Mouse (Mus musculus): ENCODE measurements at regions not wholly inside any gene's neighbourhood (a gene's known extent, or its start where the extent isn't known, plus 50 kb on each side); places are given as distances from the start of the nearest gene placed in this dataset.
A peak's percentile ranks its signal among the peaks of the same experiment; 100 is the strongest.

GRCm38 (mm10) chr16:95820013-95820412 is 118.1 kb downstream of the Ets2 start:
- Histone ChIP-seq H3K9ac (ENCODE audit: low read length) (no peak overlapping the region), H3K9me3 (replicated peaks; ENCODE audit: control insufficient read depth, low read length) (0 out of 2 replicates have a peak, but pooled peaks cover 3% of the 10 kb centered on the region), H3K4me1 (ENCODE audit: control insufficient read depth, insufficient read depth, low read length) (peaks cover 12% of the 10 kb centered on the region), H3K27ac (ENCODE audit: low read length) (no peak overlapping the region), H3K4me2 (ENCODE audit: low read depth, low read length) (no peak overlapping the region), H3K27me3 (ENCODE audit: control insufficient read depth, insufficient read depth, low read length) (no peaks in the 10 kb centered on the region), H3K36me3 (ENCODE audit: control insufficient read depth, insufficient read depth, low read length) (no peaks in the 10 kb centered on the region), H3K4me3 (replicated peaks; ENCODE audit: low read length) (no peak overlapping the region)
- peak; percentile 62 for ATAC-seq (ENCODE audit: insufficient read depth, low FRiP score)
- 58% methylated on average over 1 of the region's 1 CpGs for WGBS

- H3K4me3 ChIP-seq (replicated peaks; ENCODE audit: low read length) = no peak overlapping the region
- no peaks in the 10 kb centered on the region for H3K27me3 ChIP-seq (ENCODE audit: control insufficient read depth, insufficient read depth, low read length)
- H3K9ac ChIP-seq (ENCODE audit: low read length) = no peak overlapping the region
- H3K36me3 ChIP-seq (ENCODE audit: control insufficient read depth, insufficient read depth, low read length) = no peaks in the 10 kb centered on the region
- no peak overlapping the region for H3K27ac ChIP-seq (ENCODE audit: low read length)
- no peak overlapping the region for H3K4me2 ChIP-seq (ENCODE audit: low read depth, low read length)
- H3K9me3 ChIP-seq (replicated peaks; ENCODE audit: control insufficient read depth, low read length) = 0 out of 2 replicates have a peak, but pooled peaks cover 3% of the 10 kb centered on the region
- ATAC-seq (ENCODE audit: insufficient read depth, low FRiP score) = no peak
- WGBS = 95% methylated on average over 13 of the region's 13 CpGs
- H3K4me1 ChIP-seq (ENCODE audit: control insufficient read depth, insufficient read depth, low read length) = no peaks in the 10 kb centered on the region
These were observed 114.1 kb downstream of the Ets2 start for GRCm38 (mm10) chr16:95815966-95816365.

- no peaks in the 10 kb centered on the region for H3K27me3 ChIP-seq (ENCODE audit: control insufficient read depth, insufficient read depth, low read length)
- WGBS = 87% methylated on average over 6 of the region's 6 CpGs
These were observed 113.4 kb downstream of the Ets2 start for GRCm38 (mm10) chr16:95815206-95815731.

GRCm38 (mm10) chr16:95814513-95815118 is 112.7 kb downstream of the Ets2 start:
- H3K36me3 ChIP-seq (ENCODE audit: control insufficient read depth, insufficient read depth, low read length) = no peaks in the 10 kb centered on the region
- H3K4me2 ChIP-seq (ENCODE audit: low read depth, low read length) = no peak overlapping the region
- no peak for ATAC-seq (ENCODE audit: insufficient read depth, low FRiP score)
- 57% methylated on average over 9 of the region's 9 CpGs for WGBS
- 0 out of 2 replicates have a peak, but pooled peaks cover 3% of the 10 kb centered on the region for H3K9me3 ChIP-seq (replicated peaks; ENCODE audit: control insufficient read depth, low read length)
- H3K4me3 ChIP-seq (replicated peaks; ENCODE audit: low read length) = no peak overlapping the region
- H3K4me1 ChIP-seq (ENCODE audit: control insufficient read depth, insufficient read depth, low read length) = no peaks in the 10 kb centered on the region
- no peaks in the 10 kb centered on the region for H3K27me3 ChIP-seq (ENCODE audit: control insufficient read depth, insufficient read depth, low read length)
- H3K9ac ChIP-seq (ENCODE audit: low read length) = no peak overlapping the region
- no peak overlapping the region for H3K27ac ChIP-seq (ENCODE audit: low read length)

More at GRCm38 (mm10) chr16:95815206-95815731, 113.4 kb downstream of the Ets2 start:
- Histone ChIP-seq H3K9ac (ENCODE audit: low read length) (no peak overlapping the region), H3K4me1 (ENCODE audit: control insufficient read depth, insufficient read depth, low read length) (no peaks in the 10 kb centered on the region), H3K27ac (ENCODE audit: low read length) (no peak overlapping the region), H3K9me3 (replicated peaks; ENCODE audit: control insufficient read depth, low read length) (0 out of 2 replicates have a peak, but pooled peaks cover 3% of the 10 kb centered on the region), H3K4me3 (replicated peaks; ENCODE audit: low read length) (no peak overlapping the region), H3K4me2 (ENCODE audit: low read depth, low read length) (no peak overlapping the region), H3K36me3 (ENCODE audit: control insufficient read depth, insufficient read depth, low read length) (no peaks in the 10 kb centered on the region)
- ATAC-seq (ENCODE audit: insufficient read depth, low FRiP score) = no peak

GRCm38 (mm10) chr16:95811092-95811491 is 109.2 kb downstream of the Ets2 start:
- H3K36me3 ChIP-seq (ENCODE audit: control insufficient read depth, insufficient read depth, low read length) = no peaks in the 10 kb centered on the region
- H3K4me3 ChIP-seq (replicated peaks; ENCODE audit: low read length) = no peak overlapping the region
- H3K27ac ChIP-seq (ENCODE audit: low read length) = no peak overlapping the region
- ATAC-seq (ENCODE audit: insufficient read depth, low FRiP score) = no peak
- WGBS = 62% methylated on average over 6 of the region's 6 CpGs
- no peaks in the 10 kb centered on the region for H3K9me3 ChIP-seq (replicated peaks; ENCODE audit: control insufficient read depth, low read length)
- no peak overlapping the region for H3K9ac ChIP-seq (ENCODE audit: low read length)
- H3K27me3 ChIP-seq (ENCODE audit: control insufficient read depth, insufficient read depth, low read length) = no peaks in the 10 kb centered on the region
- no peak overlapping the region for H3K4me2 ChIP-seq (ENCODE audit: low read depth, low read length)
- no peaks in the 10 kb centered on the region for H3K4me1 ChIP-seq (ENCODE audit: control insufficient read depth, insufficient read depth, low read length)

- no peak overlapping the region for H3K4me2 ChIP-seq (ENCODE audit: low read depth, low read length)
- no peak overlapping the region for H3K4me3 ChIP-seq (replicated peaks; ENCODE audit: low read length)
- WGBS = 90% methylated on average over 21 of the region's 21 CpGs
- H3K27ac ChIP-seq (ENCODE audit: low read length) = no peak overlapping the region
- H3K4me1 ChIP-seq (ENCODE audit: control insufficient read depth, insufficient read depth, low read length) = no peaks in the 10 kb centered on the region
- ATAC-seq (ENCODE audit: insufficient read depth, low FRiP score) = no peak
- no peak overlapping the region for H3K9ac ChIP-seq (ENCODE audit: low read length)
- H3K9me3 ChIP-seq (replicated peaks; ENCODE audit: control insufficient read depth, low read length) = no peaks in the 10 kb centered on the region
- no peaks in the 10 kb centered on the region for H3K36me3 ChIP-seq (ENCODE audit: control insufficient read depth, insufficient read depth, low read length)
- H3K27me3 ChIP-seq (ENCODE audit: control insufficient read depth, insufficient read depth, low read length) = no peaks in the 10 kb centered on the region
These were observed 107.4 kb downstream of the Ets2 start for GRCm38 (mm10) chr16:95809127-95809876.

GRCm38 (mm10) chr16:95806510-95806909 is 104.6 kb downstream of the Ets2 start:
- no peak overlapping the region for H3K9ac ChIP-seq (ENCODE audit: low read length)
- H3K4me1 ChIP-seq (ENCODE audit: control insufficient read depth, insufficient read depth, low read length) = no peaks in the 10 kb centered on the region
- no peaks in the 10 kb centered on the region for H3K36me3 ChIP-seq (ENCODE audit: control insufficient read depth, insufficient read depth, low read length)
- no peak for ATAC-seq (ENCODE audit: insufficient read depth, low FRiP score)
- H3K4me3 ChIP-seq (replicated peaks; ENCODE audit: low read length) = no peak overlapping the region
- H3K4me2 ChIP-seq (ENCODE audit: low read depth, low read length) = no peak overlapping the region
- H3K9me3 ChIP-seq (replicated peaks; ENCODE audit: control insufficient read depth, low read length) = no peaks in the 10 kb centered on the region
- WGBS = 70% methylated on average over 5 of the region's 5 CpGs
- no peaks in the 10 kb centered on the region for H3K27me3 ChIP-seq (ENCODE audit: control insufficient read depth, insufficient read depth, low read length)
- H3K27ac ChIP-seq (ENCODE audit: low read length) = no peak overlapping the region

- WGBS = 28% methylated on average over 1 of the region's 1 CpGs
- peaks cover 6% of the 10 kb centered on the region for H3K4me1 ChIP-seq (ENCODE audit: control insufficient read depth, insufficient read depth, low read length)
- no peak overlapping the region for H3K4me3 ChIP-seq (replicated peaks; ENCODE audit: low read length)
- no peaks in the 10 kb centered on the region for H3K36me3 ChIP-seq (ENCODE audit: control insufficient read depth, insufficient read depth, low read length)
- no peaks in the 10 kb centered on the region for H3K27me3 ChIP-seq (ENCODE audit: control insufficient read depth, insufficient read depth, low read length)
- H3K9me3 ChIP-seq (replicated peaks; ENCODE audit: control insufficient read depth, low read length) = no peaks in the 10 kb centered on the region
- ATAC-seq (ENCODE audit: insufficient read depth, low FRiP score) = no peak
- no peak overlapping the region for H3K9ac ChIP-seq (ENCODE audit: low read length)
- H3K4me2 ChIP-seq (ENCODE audit: low read depth, low read length) = no peak overlapping the region
- no peak overlapping the region for H3K27ac ChIP-seq (ENCODE audit: low read length)
These were observed 102.3 kb downstream of the Ets2 start for GRCm38 (mm10) chr16:95804199-95804598.

- Histone ChIP-seq H3K27ac (ENCODE audit: low read length) (no peak overlapping the region), H3K27me3 (ENCODE audit: control insufficient read depth, insufficient read depth, low read length) (no peaks in the 10 kb centered on the region), H3K9ac (ENCODE audit: low read length) (no peak overlapping the region), H3K4me3 (replicated peaks; ENCODE audit: low read length) (no peak overlapping the region), H3K9me3 (replicated peaks; ENCODE audit: control insufficient read depth, low read length) (no peaks in the 10 kb centered on the region), H3K4me1 (ENCODE audit: control insufficient read depth, insufficient read depth, low read length) (peaks cover 6% of the 10 kb centered on the region), H3K4me2 (ENCODE audit: low read depth, low read length) (no peak overlapping the region), H3K36me3 (ENCODE audit: control insufficient read depth, insufficient read depth, low read length) (no peaks in the 10 kb centered on the region)
- ATAC-seq (ENCODE audit: insufficient read depth, low FRiP score) = no peak
These were observed 100.8 kb downstream of the Ets2 start for GRCm38 (mm10) chr16:95802641-95803040.
